Mouse (Mus musculus) testis, adult 2 months (tissue): ENCODE results near the gene Asb17.

Source experiments
- CTCF ChIP-seq: fragments of 200-500 bp; IDR thresholded peaks from 2 replicates; pipeline ENCODE4 v1.5.1; 2012; ENCODE audit warnings: low read depth, mild to moderate bottlenecking, inconsistent platforms, low read length, moderate library complexity; ENCODE audit not compliant: control insufficient read depth, insufficient read depth, insufficient replicate concordance
- POLR2A ChIP-seq: fragments of 200-500 bp; IDR thresholded peaks from 2 replicates; pipeline ENCODE4 v1.6.1; 2012; ENCODE audit warnings: low read depth, mild to moderate bottlenecking, inconsistent platforms, low read length, moderate library complexity; ENCODE audit not compliant: control insufficient read depth

GRCm38 (mm10) chr3:153814026-153814425 is 30.0 kb upstream of the Asb17 start:
- TF ChIP-seq CTCF (no peak), POLR2A (no peak)
